Mouse (Mus musculus) hindbrain, postnatal 0 days (tissue): ENCODE results near the gene Ankrd27. TPM values are rescaled to one million over a fixed set of nuclear protein-coding genes. Genes with fewer than 3 reads are reported as not detected.

Experiments used
- ATAC-seq: fragments of 200-750 bp; cut with Nextera tagmentation; 2 replicates; pipeline ENCODE4 v1.8.0; 2017; ENCODE audit warnings: mild to moderate bottlenecking, moderate TSS enrichment, moderate library complexity
- DNase-seq: peaks from one replicate; pipeline ENCODE4 v3.0.0-alpha.2; 2015; ENCODE audit warnings: low spot score
- H3K27ac ChIP-seq: fragments of 300-500 bp; sonication (generic); 2 replicates; pipeline ENCODE4 v1.5.1; 2014; ENCODE audit warnings: mild to moderate bottlenecking
- H3K27me3 ChIP-seq: fragments of 300-500 bp; sonication (generic); 2 replicates; pipeline ENCODE4 v1.6.1; 2014; ENCODE audit warnings: low read length, mixed read lengths; ENCODE audit not compliant: insufficient read depth
- H3K36me3 ChIP-seq: fragments of 300-500 bp; sonication (generic); 2 replicates; pipeline ENCODE4 v1.6.1; 2014; ENCODE audit warnings: low read length, mixed read lengths; ENCODE audit not compliant: insufficient read depth
- H3K4me1 ChIP-seq: fragments of 300-500 bp; sonication (generic); 2 replicates; pipeline ENCODE4 v1.6.1; 2014; ENCODE audit warnings: antibody characterized with exemption, low read length, mixed read lengths; ENCODE audit not compliant: insufficient read depth
- H3K4me2 ChIP-seq: fragments of 300-500 bp; sonication (generic); 2 replicates; pipeline ENCODE4 v1.6.1; 2014; ENCODE audit warnings: low read depth, mild to moderate bottlenecking, low read length, moderate library complexity, mixed read lengths
- H3K4me3 ChIP-seq: fragments of 300-500 bp; sonication (generic); 2 replicates; pipeline ENCODE4 v1.5.1; 2014; ENCODE audit warnings: low read length
- H3K9ac ChIP-seq: fragments of 300-500 bp; sonication (generic); replicated peaks from 2 replicates; pipeline ENCODE4 v1.6.1; 2014; ENCODE audit warnings: mild to moderate bottlenecking, low read length, moderate library complexity, mixed read lengths
- H3K9me3 ChIP-seq: fragments of 300-500 bp; sonication (generic); 2 replicates; pipeline ENCODE4 v1.6.1; 2016; ENCODE audit warnings: low read length, mixed read lengths
- CTCF ChIP-seq: IDR thresholded peaks from 2 replicates; pipeline ENCODE4 v1.5.1; 2016; ENCODE audit warnings: antibody characterized with exemption, control low read depth, low read depth
- WGBS: fragments of 180-500 bp; shearing (Covaris S2); extraction: QIAGEN DNeasy Blood & Tissue Kit; methylation state at CpG from one replicate; pipeline ENCODE4 v1.1.7; 2014; 5-methylcytosine and 5-hydroxymethylcytosine counted together
- polyA plus RNA-seq: library from polyadenylated mRNA; unstranded; fragments of >200 nt; fragmentation: Nextera tagmentation; extraction: Ambion mirVana; gene quantifications from 2 replicates; pipeline ENCODE4 v1.2.1, GENCODE M21; 2015
- total RNA-seq: library from RNA; depleted of rRNA; stranded (reverse); fragments of >200 nt; gene quantifications from 2 replicates; pipeline ENCODE4 v1.2.3, GENCODE M21; 2014

Ankrd27 gene
- total and polyA plus RNA-seq, 2 experiments from 2014 or later, result 12.0 to 19.7 TPM

DNA sequence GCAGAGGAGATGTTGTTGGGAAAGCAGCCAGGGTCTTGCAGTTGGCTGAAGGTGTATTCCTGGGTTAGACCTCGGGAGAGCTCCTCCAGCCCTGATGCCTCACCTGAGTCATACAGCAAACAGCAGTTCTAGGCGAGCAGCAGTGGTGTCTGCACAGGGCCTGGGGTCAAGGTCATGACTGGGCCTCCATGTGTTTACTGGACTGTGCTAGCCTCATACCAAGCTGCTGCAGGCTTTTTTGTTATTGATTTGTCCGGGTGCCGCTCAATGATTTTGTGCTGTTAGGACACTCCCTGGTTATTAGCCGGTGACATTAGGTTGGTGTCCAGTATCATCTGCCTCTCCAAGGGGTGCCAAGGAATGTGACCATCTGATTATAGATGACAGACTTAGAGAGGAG lies 1.7 kb downstream of the Ankrd27 start:
- Histone ChIP-seq H3K36me3 (peaks cover 3% of the 10 kb centered on the region; the same call in 1 of the 2 replicates), H3K27ac (no peak overlapping the region), H3K4me3 (no peak overlapping the region), H3K9ac (no peak overlapping the region), H3K4me1 (peaks cover 7% of the 10 kb centered on the region; the same call in 1 of the 2 replicates), H3K27me3 (peaks cover 13% of the 10 kb centered on the region), H3K9me3 (no peaks in the 10 kb centered on the region), H3K4me2 (no peak overlapping the region)
- TF ChIP-seq CTCF, result no peak
- no peak for ATAC-seq
- DNase-seq, result no peak
- WGBS, result 85% methylated on average over 5 of the region's 5 CpGs

DNA sequence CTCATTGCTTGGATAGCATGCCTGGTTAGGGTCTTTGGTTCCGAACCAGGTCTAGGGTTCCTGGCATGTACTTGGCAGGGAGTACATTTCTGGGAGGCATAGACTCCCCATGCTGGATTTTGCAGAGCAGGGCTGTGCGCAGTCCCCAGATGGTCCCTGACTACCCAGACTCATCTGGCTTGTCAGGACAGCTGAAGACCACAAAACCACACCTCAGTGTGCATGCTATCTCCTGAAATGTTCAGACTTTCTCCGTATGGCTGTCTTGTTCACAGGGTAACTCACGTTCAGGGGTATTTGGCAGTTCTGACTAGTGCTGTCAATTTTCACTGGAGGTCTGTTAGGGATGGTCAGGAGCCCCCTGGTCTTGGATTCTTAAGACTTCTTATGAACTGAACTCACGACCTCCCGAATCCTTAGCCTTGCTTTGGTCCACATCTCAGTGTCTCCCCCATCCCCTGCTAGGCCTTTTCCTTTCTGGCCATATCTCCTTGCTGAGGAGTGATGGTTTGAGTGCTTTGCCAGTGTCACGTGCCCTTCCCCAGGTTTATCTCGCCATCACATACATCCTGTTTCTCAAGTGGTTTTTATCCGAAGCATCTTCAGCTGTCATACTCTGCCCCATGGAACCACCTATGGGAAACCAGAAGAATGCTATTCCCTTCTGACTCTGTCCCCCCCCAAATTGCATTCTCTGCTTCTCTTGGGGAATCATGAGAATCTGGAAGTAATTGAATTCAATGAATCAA lies 2.8 kb downstream of the Ankrd27 start:
- Histone ChIP-seq H3K4me3 (no peak overlapping the region), H3K27me3 (peaks cover 9% of the 10 kb centered on the region), H3K27ac (no peak overlapping the region), H3K9ac (no peak overlapping the region), H3K9me3 (no peaks in the 10 kb centered on the region), H3K36me3 (peaks cover 9% of the 10 kb centered on the region; the same call in 1 of the 2 replicates), H3K4me2 (no peak overlapping the region), H3K4me1 (peaks cover 7% of the 10 kb centered on the region; the same call in 1 of the 2 replicates)
- TF ChIP-seq CTCF, result no peak
- DNase-seq (no peak), ATAC-seq (no peak)
- WGBS, result 87% methylated on average over 9 of the region's 9 CpGs

DNA sequence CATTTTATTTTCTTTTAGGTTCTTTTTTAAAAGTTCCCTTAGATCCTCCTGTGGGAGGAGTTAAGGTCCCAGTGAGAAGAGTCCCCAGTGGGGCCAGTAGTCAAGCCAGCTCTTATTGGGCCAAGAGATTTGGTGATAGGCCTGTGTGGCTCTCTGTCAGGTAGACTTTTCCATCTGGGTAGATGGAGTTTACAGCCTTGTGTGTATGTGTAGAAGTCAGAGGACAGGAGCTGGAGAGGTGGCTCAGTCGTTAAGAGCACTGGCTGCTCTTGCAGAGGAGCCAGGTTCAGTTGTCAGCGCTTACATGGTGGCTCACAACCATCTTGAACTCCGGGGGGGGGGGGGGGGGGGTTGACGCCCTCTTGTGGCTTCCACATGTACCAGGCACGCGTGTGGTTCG lies 3.4 kb downstream of the Ankrd27 start:
- Histone ChIP-seq H3K4me2 (no peak overlapping the region), H3K36me3 (peaks cover 9% of the 10 kb centered on the region; the same call in 1 of the 2 replicates), H3K4me1 (peaks cover 7% of the 10 kb centered on the region; the same call in 1 of the 2 replicates), H3K27me3 (peaks cover 6% of the 10 kb centered on the region; the same call in 1 of the 2 replicates), H3K9me3 (no peaks in the 10 kb centered on the region), H3K9ac (no peak overlapping the region), H3K4me3 (no peak overlapping the region), H3K27ac (no peak overlapping the region)
- ATAC-seq (no peak), DNase-seq (no peak)
- TF ChIP-seq CTCF, result no peak
- 82% methylated on average over 7 of the region's 7 CpGs for WGBS

DNA sequence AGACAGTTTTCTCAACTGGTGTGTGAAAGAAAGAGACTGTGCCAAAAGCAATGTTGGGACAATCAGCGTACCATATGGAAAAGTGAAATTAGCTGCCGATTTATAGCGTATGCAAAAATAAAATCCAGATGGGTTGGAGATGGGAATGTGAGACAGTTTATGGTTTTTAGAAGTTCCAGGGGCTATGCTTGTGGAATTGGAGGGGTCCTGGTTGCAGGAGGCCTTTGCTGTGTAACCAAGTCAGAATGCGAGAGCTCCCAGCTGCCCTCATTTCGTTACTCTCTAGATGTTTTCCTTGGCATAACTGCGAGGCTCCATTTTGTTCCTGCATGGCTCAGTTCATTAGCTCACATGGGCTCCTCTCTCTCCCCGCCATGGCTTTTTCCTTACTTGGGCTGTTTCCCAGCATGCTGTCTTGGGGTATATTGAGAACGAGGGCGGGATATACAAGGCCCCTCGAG lies 4.7 kb downstream of the Ankrd27 start:
- no peaks in the 10 kb centered on the region for H3K9me3 ChIP-seq
- ATAC-seq (no peak), DNase-seq (no peak)
- no peak for TF ChIP-seq CTCF
- no peak overlapping the region for H3K4me2 ChIP-seq
- no peak overlapping the region for H3K4me3 ChIP-seq
- no peak overlapping the region for H3K9ac ChIP-seq
- no peak overlapping the region for H3K27ac ChIP-seq
- H3K27me3 ChIP-seq, result no peaks in the 10 kb centered on the region
- 78% methylated on average over 10 of the region's 10 CpGs for WGBS
- H3K36me3 ChIP-seq, result peaks cover 13% of the 10 kb centered on the region; the same call in 1 of the 2 replicates
- H3K4me1 ChIP-seq, result peaks cover 7% of the 10 kb centered on the region; the same call in 1 of the 2 replicates

DNA sequence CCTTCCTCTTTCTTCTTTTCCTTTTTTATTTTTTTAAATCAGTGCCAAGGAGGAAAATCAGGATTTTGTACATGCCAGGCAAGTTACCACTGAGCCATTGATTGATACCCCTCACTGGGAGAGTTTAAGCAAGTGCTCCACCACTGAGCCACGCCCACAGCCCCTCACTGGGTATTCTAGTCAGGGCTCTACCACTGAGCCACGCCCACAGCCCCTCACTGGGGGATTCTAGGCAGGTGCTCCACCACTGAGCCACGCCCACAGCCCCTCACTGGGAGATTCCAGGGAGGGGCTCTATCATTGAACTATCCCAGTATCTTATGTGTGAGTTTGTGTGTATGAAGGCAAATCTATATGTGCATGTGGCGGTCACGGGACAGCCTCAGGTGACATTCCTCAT lies 8.3 kb downstream of the Ankrd27 start:
- Histone ChIP-seq H3K4me3 (no peak overlapping the region), H3K27me3 (no peaks in the 10 kb centered on the region), H3K9me3 (no peaks in the 10 kb centered on the region), H3K36me3 (peaks cover 16% of the 10 kb centered on the region; the same call in 1 of the 2 replicates), H3K9ac (no peak overlapping the region), H3K4me2 (no peak overlapping the region), H3K27ac (no peak overlapping the region), H3K4me1 (no peaks in the 10 kb centered on the region)
- no peak for DNase-seq
- 94% methylated on average over 5 of the region's 5 CpGs for WGBS
- ATAC-seq, result no peak
- no peak for TF ChIP-seq CTCF

DNA sequence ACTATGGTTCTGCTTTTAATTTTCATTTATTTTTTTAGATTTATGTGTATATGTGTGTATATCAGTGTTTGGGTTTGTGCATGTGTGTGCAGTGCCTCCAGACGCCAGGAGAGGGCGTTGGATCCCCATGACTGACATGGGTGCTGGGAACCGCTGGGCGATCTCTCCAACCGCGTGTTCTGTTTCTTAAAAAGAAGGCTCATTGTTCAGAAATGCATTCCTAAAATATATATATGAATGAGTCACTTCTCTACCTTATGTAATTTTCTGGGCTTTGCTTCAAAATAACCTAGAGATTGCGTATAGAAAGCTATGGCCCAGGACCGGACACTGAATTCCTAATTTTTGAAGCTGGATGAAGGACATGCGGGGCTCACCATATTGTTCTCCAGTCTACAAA lies 13.4 kb downstream of the Ankrd27 start:
- TF ChIP-seq CTCF, result no peak
- ATAC-seq (no peak), DNase-seq (no peak)
- H3K4me1 ChIP-seq, result no peaks in the 10 kb centered on the region
- no peak overlapping the region for H3K4me2 ChIP-seq
- no peak overlapping the region for H3K4me3 ChIP-seq
- H3K36me3 ChIP-seq, result peaks cover 24% of the 10 kb centered on the region
- no peaks in the 10 kb centered on the region for H3K27me3 ChIP-seq
- no peaks in the 10 kb centered on the region for H3K9me3 ChIP-seq
- WGBS, result 93% methylated on average over 9 of the region's 9 CpGs
- H3K9ac ChIP-seq, result no peak overlapping the region
- H3K27ac ChIP-seq, result no peak overlapping the region

DNA sequence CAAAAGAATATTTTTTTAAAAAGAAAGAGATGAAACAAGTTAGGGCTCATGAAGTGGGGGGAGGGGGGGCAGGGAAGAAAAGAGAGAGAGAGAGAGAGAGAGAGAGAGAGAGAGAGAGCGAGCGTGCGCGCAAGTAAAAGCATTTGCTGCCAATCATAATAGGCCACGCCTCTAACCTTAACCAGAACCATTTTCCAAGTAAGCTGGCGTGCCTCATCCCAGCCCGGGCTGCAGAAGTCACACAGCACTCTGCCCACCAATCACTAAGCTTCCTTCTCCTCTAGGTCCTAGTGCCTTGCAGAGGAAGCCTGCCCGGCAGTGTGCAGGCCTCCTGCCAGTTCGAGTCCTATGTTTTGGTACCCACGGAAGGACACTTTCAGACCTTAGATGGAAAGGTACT lies 14.0 kb downstream of the Ankrd27 start:
- Histone ChIP-seq H3K36me3 (peaks cover 24% of the 10 kb centered on the region), H3K4me1 (no peaks in the 10 kb centered on the region), H3K4me2 (no peak overlapping the region), H3K9ac (no peak overlapping the region), H3K27ac (no peak overlapping the region), H3K4me3 (no peak overlapping the region), H3K9me3 (no peaks in the 10 kb centered on the region), H3K27me3 (no peaks in the 10 kb centered on the region)
- no peak for DNase-seq
- WGBS, result 94% methylated on average over 9 of the region's 10 CpGs
- no peak for ATAC-seq
- no peak for TF ChIP-seq CTCF
